Mouse (Mus musculus): Measurements from ENCODE around the gene Pgrmc2. TPM values are rescaled to one million over a fixed set of nuclear protein-coding genes. Genes with fewer than 3 reads are reported as not detected.

The Pgrmc2 gene
- total RNA-seq, 2 experiments from 2014 or later, result 18.1 to 20.4 TPM

DNA sequence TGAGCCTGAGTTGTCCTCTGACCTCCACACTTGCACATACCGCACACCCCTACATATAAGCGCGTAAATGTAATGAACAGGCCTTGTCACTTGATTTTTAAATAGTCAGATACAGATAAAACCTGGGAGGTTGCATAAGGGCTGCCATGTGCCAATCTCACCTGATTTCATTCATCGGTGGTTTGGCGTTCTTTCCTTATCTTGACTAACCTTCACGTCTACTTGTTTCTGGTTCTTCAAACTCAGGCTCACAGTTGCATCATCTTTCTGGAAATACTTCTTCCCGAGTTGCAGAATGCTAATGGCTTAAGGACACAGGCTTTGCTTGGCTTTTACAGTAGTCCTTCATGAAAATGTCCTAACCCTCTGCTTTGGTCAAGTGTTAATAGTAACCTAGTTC lies 62.2 kb downstream of the Pgrmc2 start:
- DNase-seq, result no peak
- H3K27ac ChIP-seq, result no peak overlapping the region
- H3K4me3 ChIP-seq, result no peak overlapping the region
- TF ChIP-seq CTCF (IDR thresholded peaks at IDR 0.05), result no peak
- intact Hi-C loops (cut with DNase I), result no loop called here

GRCm38 (mm10) chr3:41018022-41018608 lies 64.7 kb downstream of the Pgrmc2 start:
- DNase-seq, result no peak
- H3K27ac ChIP-seq, result no peak overlapping the region
- intact Hi-C loops (cut with DNase I), result no loop called here
- no peak for TF ChIP-seq CTCF (IDR thresholded peaks at IDR 0.05)
- H3K4me3 ChIP-seq, result no peak overlapping the region

Other genes starting within 250 kb of the Pgrmc2 start
- 10 to 100 TPM; 15.6 to 21.0 TPM for gene Mfsd8, start 236.2 kb downstream of the Pgrmc2 start, total RNA-seq (2021)
- 10 to 100 TPM; 12.3 to 44.5 TPM for gene Abhd18, start 236.1 kb downstream of the Pgrmc2 start, total RNA-seq (2021)
- under 1 TPM in 1 of 2 experiments, not detected in 1; 0.11 TPM for gene 1700034I23Rik, start 180.5 kb downstream of the Pgrmc2 start, total RNA-seq (2021)
- 10 to 100 TPM; 69.4 to 78.9 TPM for gene Larp1b, start 133.2 kb downstream of the Pgrmc2 start, total RNA-seq (2021)

Data from gastrocnemius, adult 2 months (tissue).